Mouse (Mus musculus): ENCODE measurements around the gene Tob1. TPM values are rescaled to one million over a fixed set of nuclear protein-coding genes. Genes with fewer than 3 reads are reported as not detected.
A peak's percentile ranks its signal among the peaks of the same experiment; 100 is the strongest.

Tob1 gene
- polyA plus RNA-seq, 1 experiment from 2014 or later = 74.1 TPM

GRCm38 (mm10) chr11:94243422-94244180, 32.3 kb downstream of the Tob1 start:
- ATAC-seq (ENCODE audit: low FRiP score, low TSS enrichment) (peak; percentile 19; the same call in 1 of the 2 replicates), DNase-seq (ENCODE audit: low spot score) (no peak)
- TF ChIP-seq CTCF (IDR thresholded peaks at IDR 0.05; ENCODE audit: low read depth) (no peak), EP300 (optimal IDR thresholded peaks at IDR 0.05) (no peak)
- WGBS = 37% methylated on average over 15 of the region's 15 CpGs
- Histone ChIP-seq H3K9me3 (ENCODE audit: control insufficient read depth, low read length) (no peaks in the 10 kb centered on the region), H3K36me3 (ENCODE audit: control insufficient read depth, insufficient read depth, low read length) (no peaks in the 10 kb centered on the region), H3K9ac (ENCODE audit: low read length) (no peak overlapping the region), H3K4me2 (replicated peaks; ENCODE audit: low read depth) (peak overlapping the region; percentile 52), H3K4me3 (ENCODE audit: low read depth, low read length) (peak overlapping the region; percentile 20), H3K27ac (replicated peaks) (peak overlapping the region; percentile 71), H3K27me3 (ENCODE audit: control insufficient read depth, insufficient read depth, low read length) (no peaks in the 10 kb centered on the region), H3K4me1 (replicated peaks; ENCODE audit: control insufficient read depth, insufficient read depth) (peaks cover 8% of the 10 kb centered on the region)

- WGBS = 57% methylated on average over 9 of the region's 9 CpGs
- Histone ChIP-seq H3K4me1 (replicated peaks; ENCODE audit: control insufficient read depth, insufficient read depth) (peaks cover 8% of the 10 kb centered on the region), H3K27me3 (ENCODE audit: control insufficient read depth, insufficient read depth, low read length) (no peaks in the 10 kb centered on the region), H3K36me3 (ENCODE audit: control insufficient read depth, insufficient read depth, low read length) (no peaks in the 10 kb centered on the region), H3K9me3 (ENCODE audit: control insufficient read depth, low read length) (no peaks in the 10 kb centered on the region), H3K9ac (ENCODE audit: low read length) (no peak overlapping the region), H3K27ac (replicated peaks) (no peak overlapping the region), H3K4me3 (ENCODE audit: low read depth, low read length) (no peak overlapping the region), H3K4me2 (replicated peaks; ENCODE audit: low read depth) (no peak overlapping the region)
- TF ChIP-seq EP300 (optimal IDR thresholded peaks at IDR 0.05) = no peak
- TF ChIP-seq CTCF (IDR thresholded peaks at IDR 0.05; ENCODE audit: low read depth) = no peak
- DNase-seq (ENCODE audit: low spot score) (no peak), ATAC-seq (ENCODE audit: low FRiP score, low TSS enrichment) (no peak)
Measured at GRCm38 (mm10) chr11:94244385-94244784, 33.1 kb downstream of the Tob1 start.

- ATAC-seq (ENCODE audit: low FRiP score, low TSS enrichment) (peak; percentile 37; the same call in 1 of the 2 replicates), DNase-seq (ENCODE audit: low spot score) (no peak)
- Histone ChIP-seq H3K36me3 (ENCODE audit: control insufficient read depth, insufficient read depth, low read length) (no peaks in the 10 kb centered on the region), H3K4me2 (replicated peaks; ENCODE audit: low read depth) (no peak within 1 kb of the TSS), H3K9me3 (ENCODE audit: control insufficient read depth, low read length) (no peaks in the 10 kb centered on the region), H3K27me3 (ENCODE audit: control insufficient read depth, insufficient read depth, low read length) (no peaks in the 10 kb centered on the region), H3K27ac (replicated peaks) (no peak within 1 kb of the TSS; the same call in 1 of the 2 replicates), H3K4me3 (ENCODE audit: low read depth, low read length) (no peak within 1 kb of the TSS), H3K4me1 (replicated peaks; ENCODE audit: control insufficient read depth, insufficient read depth) (peaks cover 8% of the 10 kb centered on the region), H3K9ac (ENCODE audit: low read length) (peak within 1 kb of the TSS; percentile 41; the same call in 1 of the 2 replicates)
- WGBS = 48% methylated on average over 17 of the region's 17 CpGs
- TF ChIP-seq EP300 (optimal IDR thresholded peaks at IDR 0.05) (no peak), CTCF (IDR thresholded peaks at IDR 0.05; ENCODE audit: low read depth) (no peak)
Measured at GRCm38 (mm10) chr11:94245955-94246788, 34.9 kb downstream of the Tob1 start, which contains the start of gene Wfikkn2. Wfikkn2 (minus strand) TSS chr11:94246005.

GRCm38 (mm10) chr11:94246789-94247061, 35.5 kb downstream of the Tob1 start:
- peaks cover 8% of the 10 kb centered on the region for H3K4me1 ChIP-seq (replicated peaks; ENCODE audit: control insufficient read depth, insufficient read depth)
- TF ChIP-seq EP300 (optimal IDR thresholded peaks at IDR 0.05) (no peak), CTCF (IDR thresholded peaks at IDR 0.05; ENCODE audit: low read depth) (no peak)
- DNase-seq (ENCODE audit: low spot score) (no peak), ATAC-seq (ENCODE audit: low FRiP score, low TSS enrichment) (no peak)
- no peaks in the 10 kb centered on the region for H3K36me3 ChIP-seq (ENCODE audit: control insufficient read depth, insufficient read depth, low read length)
- no peak overlapping the region; the same call in 1 of the 2 replicates for H3K27ac ChIP-seq (replicated peaks)
- peak overlapping the region; percentile 41; the same call in 1 of the 2 replicates for H3K9ac ChIP-seq (ENCODE audit: low read length)
- H3K4me2 ChIP-seq (replicated peaks; ENCODE audit: low read depth) = no peak overlapping the region
- WGBS = 35% methylated on average over 8 of the region's 8 CpGs
- H3K27me3 ChIP-seq (ENCODE audit: control insufficient read depth, insufficient read depth, low read length) = no peaks in the 10 kb centered on the region
- H3K9me3 ChIP-seq (ENCODE audit: control insufficient read depth, low read length) = no peaks in the 10 kb centered on the region
- H3K4me3 ChIP-seq (ENCODE audit: low read depth, low read length) = no peak overlapping the region

- Histone ChIP-seq H3K27ac (replicated peaks) (no peak overlapping the region), H3K4me3 (ENCODE audit: low read depth, low read length) (no peak overlapping the region), H3K27me3 (ENCODE audit: control insufficient read depth, insufficient read depth, low read length) (no peaks in the 10 kb centered on the region), H3K4me2 (replicated peaks; ENCODE audit: low read depth) (no peak overlapping the region), H3K9ac (ENCODE audit: low read length) (no peak overlapping the region), H3K36me3 (ENCODE audit: control insufficient read depth, insufficient read depth, low read length) (no peaks in the 10 kb centered on the region), H3K4me1 (replicated peaks; ENCODE audit: control insufficient read depth, insufficient read depth) (no peaks in the 10 kb centered on the region), H3K9me3 (ENCODE audit: control insufficient read depth, low read length) (no peaks in the 10 kb centered on the region)
- ATAC-seq (ENCODE audit: low FRiP score, low TSS enrichment) (no peak), DNase-seq (ENCODE audit: low spot score) (no peak)
- WGBS = 82% methylated on average over 9 of the region's 9 CpGs
- no peak for TF ChIP-seq CTCF (IDR thresholded peaks at IDR 0.05; ENCODE audit: low read depth)
- TF ChIP-seq EP300 (optimal IDR thresholded peaks at IDR 0.05) = no peak
Measured at GRCm38 (mm10) chr11:94253156-94253555, 41.9 kb downstream of the Tob1 start.
